Mouse (Mus musculus) heart, adult 18-20 months (tissue): ENCODE results near the gene Gm44502. TPM values are rescaled to one million over a fixed set of nuclear protein-coding genes. Genes with fewer than 3 reads are reported as not detected.
A peak's percentile ranks its signal among the peaks of the same experiment; 100 is the strongest.

Experiments used
- DNase-seq, 2 experiments: peaks; one replicate each; pipeline ENCODE4 v3.0.0; 2021 to 2022; ENCODE audit warnings: mixed read lengths in 1 of 2
- total RNA-seq, 2 experiments: library from RNA; stranded (reverse); gene quantifications; 2 replicates each; pipeline ENCODE4 v1.2.3; 2021

The Gm44502 gene
- total RNA-seq, 2 experiments from 2014 or later = 4.6 to 5.0 TPM

DNA sequence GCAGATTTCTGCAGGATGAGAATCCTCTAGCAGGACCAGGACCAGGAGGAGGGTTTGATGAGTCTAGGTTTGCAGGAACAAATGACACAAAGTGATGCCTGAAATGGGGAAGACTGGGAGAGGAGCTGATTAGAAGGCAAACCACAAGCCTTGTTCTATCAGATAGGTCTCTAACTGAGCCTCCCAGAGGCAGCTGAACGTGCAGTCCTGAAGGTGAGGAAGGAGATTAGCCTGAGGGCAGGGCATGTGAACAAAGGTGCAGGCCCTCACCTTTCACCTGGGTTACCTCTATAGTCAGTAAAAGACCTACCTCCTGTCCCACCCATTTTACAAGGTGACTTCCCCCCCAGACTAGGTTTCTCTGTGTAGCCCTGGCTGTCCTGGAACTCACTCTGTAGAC is 29.8 kb downstream of the Gm44502 start:
- DNase-seq = no peak

DNA sequence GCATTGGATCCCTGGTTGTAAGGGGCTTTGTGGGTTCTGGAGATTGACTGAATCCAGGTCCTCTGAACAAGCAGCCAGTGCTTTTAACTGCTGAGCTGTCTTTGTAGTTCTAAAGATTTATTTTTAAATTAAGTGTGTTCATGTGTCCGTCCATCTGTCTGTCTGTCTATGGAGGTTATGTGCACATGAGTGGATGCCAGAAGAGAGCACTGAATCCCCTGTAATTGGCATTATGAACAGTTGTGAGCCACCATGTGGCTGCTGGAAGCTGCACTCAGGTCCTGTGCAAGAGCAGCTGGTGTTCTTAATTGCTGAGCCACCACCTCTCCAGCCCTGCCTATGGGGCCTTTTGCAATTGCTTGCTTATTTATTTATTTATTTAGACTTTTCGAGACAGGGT is 31.4 kb downstream of the Gm44502 start:
- DNase-seq = no peak

DNA sequence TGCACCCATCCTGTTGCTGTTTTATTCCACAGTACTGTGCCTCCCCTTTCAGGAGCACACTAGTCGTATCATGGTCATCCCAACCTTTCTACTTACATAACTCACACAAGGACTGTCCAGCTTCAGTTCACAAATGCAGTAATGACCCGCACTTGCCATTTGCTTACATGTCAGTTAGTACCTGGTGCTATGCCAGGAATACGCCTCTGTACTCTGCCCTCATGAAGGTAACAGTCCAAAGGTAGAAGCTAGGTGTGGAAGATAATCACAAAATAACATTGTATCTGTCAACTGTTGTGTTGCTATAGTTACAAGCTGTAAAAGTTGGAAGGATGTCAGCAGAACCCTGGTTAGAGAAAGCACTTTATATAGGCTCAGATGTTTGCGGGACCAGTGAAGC is 32.6 kb downstream of the Gm44502 start:
- DNase-seq = no peak

DNA sequence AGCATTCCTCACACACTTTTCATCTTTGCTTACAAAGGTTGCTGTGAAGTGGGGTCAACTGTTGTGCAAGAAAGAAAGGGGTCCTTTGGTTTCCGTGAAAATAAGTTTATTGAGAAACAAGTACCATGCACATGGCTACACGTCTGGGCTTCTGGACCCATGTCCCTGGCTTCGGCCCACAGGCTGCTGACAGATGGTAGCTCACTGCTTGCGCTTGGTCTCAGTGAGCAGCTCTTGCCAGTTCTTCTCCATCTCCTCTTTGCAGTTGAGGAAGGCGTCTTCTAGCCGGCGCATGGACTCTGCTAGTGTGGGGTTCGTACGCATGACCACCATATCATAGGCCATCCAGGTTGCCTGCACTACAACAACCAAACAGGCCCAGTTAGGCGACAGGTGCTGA is 39.4 kb downstream of the Gm44502 start:
- no peak for DNase-seq

DNA sequence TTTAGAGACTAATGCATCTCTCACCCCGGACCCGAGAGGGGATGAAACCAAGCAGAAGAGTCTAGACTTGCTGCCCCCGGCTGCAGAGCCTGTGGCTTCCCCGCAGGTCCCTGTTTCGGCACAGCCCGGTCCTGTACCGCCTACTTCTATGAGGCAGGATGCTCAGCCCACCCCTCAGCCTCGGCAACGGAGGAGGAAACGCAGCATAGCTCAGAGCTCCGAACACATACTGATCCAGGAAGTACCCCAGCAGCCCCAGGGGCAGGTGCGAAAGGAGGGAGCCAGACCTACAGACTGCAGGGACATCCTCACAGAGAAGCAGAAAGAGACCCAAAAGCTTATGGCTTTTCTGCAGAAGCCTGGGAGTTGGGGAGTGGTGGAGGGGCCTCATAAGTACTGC is 42.4 kb downstream of the Gm44502 start:
- no peak for DNase-seq

DNA sequence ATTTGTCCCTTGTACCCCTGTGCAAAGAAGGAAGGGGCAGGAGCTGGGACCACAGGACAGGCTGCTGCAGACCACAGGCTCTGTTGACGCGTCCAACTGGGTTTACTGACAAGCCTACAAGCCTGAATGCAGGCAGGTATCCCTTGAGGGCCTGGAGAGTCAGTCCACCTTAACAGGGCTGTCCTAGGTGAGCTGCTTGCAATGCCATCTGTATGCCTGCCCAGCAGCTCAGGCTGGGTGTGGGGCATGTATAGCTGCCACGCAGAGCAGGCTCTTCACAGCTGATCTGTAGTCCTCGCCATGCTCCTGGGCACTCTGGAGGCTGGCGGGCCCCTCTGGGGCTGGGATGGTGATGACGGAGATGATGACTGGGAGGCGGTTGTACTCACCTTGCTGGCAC is 44.9 kb downstream of the Gm44502 start, which contains the start of gene Klhdc7b:
Gene Klhdc7b (plus strand): TSS at position 301 of the 400 bp plus-strand sequence.
- no peak for DNase-seq

DNA sequence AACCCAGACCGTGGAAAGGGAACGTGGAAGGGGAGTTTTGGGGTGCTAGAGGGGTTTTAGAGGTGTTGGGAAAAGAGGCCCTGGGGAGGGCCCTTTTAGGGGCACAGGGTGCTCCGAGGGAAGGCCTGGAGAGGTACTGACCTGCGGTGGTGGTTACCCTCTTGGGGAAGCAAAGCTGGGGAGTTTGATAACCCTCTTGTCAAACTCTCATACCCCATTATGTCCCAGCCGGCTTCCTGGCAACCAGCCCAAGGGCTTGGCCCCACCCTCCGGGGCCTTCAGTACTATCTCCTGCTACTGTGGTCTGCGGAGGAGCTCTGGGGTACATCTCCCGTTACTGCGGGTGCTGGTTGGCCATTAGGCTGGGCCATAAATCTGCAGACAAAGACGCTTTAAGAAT is 50.1 kb downstream of the Gm44502 start:
- no peak for DNase-seq

DNA sequence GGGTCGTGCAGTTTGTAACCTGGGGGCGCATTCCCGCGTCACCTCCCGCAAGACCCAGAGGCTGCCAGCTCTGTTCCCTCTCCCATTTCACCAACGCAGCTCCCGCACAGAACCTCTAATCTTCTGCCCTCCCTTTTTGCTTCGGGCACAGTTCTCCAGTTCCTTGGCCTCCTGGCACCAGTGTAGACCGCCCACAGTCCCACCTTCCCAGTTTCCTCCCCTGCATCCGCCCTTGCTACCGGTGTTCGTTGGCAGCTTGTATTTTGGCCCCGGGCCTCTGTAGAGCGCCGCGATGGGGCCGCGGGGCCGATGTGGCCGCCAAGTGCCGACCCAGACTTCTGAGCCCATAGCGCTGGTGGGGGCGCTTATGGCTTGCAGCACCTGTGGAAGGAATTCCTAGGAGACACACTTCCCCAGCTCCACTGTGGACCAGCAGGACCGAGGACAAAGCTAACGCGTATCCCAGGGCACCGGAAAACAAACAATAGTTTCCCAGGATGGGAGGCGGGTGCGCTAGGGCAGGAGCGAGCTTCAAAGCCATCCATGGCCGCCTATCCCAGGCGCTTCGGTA is 50.6 kb downstream of the Gm44502 start, which contains the start of gene Odf3b:
Gene Odf3b (minus strand): TSS at position 452 of the 571 bp plus-strand sequence.
- peak; percentile 72 to 74 for DNase-seq

DNA sequence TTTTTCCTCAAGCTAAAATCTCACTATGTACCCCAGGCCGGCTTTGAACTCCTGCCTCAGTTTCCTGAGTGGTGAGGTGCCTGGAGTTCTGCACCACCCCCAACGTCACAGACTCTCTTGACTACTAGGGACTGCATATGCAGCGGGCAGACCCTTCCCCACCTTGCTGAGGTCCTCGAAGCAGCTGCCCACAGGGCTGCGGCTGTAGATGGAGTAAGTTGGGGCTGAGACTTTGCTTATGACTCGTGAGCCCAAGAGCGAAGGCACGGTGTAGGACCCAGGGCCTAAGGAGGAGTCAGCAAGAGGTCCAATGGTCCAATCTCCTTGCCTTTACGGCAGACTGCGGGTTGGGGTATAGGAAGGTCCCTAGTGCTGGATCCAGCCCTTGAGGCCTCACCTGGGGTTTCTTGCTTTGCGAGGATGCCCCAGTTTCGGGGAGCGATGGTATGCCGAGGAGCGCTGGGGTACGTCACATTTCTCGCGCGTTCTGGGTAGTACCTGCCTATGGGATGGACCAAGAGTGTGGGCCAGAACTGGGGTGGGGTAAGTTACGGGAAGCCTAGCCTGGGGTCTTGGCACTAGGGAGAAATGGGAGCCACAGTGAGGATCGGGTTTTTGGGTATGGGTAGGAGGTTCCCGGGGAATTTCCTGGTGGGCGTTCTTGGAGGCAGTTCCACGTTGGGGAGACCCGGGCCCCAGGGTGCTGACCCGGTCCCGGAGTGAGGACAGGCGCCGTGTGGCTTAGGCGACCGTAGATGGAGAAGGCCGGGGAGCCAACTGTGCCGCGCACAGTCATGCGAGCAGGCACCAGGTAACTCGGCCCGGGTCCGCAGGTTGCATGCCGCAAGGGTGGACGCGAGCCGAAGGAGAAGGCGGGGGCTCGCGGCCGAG is 51.3 kb downstream of the Gm44502 start:
- DNase-seq = no peak

DNA sequence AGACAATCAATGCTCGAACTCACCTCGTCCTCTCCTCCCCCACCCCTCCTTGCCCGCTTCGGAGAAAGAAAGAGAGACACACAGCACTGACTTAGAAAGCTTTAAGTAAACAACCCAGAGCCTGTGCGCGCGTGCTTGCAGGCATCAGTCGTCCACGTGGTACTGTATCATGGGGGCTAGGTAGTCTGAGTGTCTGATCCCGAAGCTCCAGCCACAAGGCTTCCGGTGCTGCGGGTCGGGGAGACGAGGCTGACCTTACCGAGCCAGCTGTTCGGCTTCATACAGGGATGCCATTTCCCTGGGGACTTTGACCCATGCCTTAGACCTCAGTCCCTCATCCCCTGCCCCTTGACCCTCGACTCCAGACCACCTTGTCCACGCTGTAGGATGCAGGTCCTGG is 52.1 kb downstream of the Gm44502 start:
- DNase-seq = no peak

DNA sequence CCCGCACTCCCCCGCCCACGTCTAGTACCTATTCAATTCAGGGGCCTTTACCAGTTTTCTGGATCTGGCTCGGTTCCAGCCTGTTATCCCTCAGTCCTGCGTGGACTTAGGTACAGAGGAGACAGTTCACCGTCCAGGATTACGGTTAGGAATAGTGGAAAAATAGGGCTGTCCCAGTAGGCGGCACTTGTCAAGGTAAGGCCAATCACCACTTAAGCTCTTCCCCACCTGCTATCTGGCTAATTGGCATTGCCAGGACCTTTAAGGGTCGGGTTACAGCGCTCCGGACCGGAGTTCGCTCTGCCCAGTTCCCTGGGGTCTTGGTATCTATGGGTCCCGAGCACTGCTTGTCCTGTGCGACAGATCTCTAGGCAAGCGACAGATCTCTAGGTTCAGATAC is 52.5 kb downstream of the Gm44502 start, which contains the start of gene Tymp:
Gene Tymp (minus strand): TSS at position 83 of the 400 bp plus-strand sequence.
- DNase-seq = no peak

DNA sequence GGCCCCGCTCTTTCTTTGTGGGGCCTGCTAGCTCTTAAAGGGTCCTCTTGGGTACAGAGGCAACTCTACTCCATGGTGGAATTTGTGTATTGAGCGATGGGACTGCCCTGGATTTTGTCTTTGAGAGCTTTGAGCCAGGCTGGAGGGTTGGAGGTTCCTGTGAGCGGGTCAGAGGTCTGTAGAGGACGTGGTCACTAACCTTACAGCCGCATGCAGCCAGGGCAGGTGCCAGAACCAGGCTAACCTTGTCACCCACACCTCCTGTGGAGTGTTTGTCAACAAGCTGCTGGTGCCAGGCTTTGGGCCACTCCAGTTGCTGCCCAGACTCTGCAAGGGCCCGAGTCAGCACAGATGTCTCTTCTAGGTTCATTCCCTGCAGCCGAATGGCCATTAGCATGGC is 53.5 kb downstream of the Gm44502 start:
- no peak for DNase-seq

DNA sequence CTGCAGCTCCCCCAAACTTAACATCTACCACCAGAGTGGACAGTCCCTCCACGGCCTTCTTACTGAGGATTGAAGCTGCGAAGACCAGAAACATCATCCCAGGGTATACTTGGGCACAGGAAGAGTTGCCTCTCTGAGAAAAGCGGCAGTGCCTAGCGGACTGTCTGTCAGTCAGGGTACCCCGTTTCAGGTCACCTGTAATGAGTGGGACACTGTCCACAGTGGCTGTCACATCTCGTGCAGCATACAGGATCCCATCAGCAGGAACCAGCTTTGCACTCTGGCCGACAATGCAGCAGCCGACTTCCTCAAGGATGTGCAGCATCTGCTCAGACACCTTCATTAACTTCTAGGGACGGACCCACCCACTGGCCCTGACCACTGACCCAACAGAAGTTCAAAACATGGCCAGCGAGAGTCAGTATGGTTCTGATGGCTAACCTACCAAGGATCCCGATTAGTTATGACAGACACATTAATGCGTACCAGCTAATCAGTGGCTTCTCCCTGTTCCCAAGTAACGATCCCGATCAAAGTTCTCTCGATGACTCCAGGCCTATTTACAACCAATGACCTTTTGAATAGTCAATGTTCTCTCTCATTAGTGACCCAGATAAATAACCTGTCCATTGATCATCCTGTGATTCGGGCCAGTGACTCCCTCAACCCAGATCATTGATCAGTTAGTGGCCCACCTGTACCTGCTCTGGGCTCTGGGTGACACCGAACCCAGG is 54.5 kb downstream of the Gm44502 start:
- DNase-seq = no peak

DNA sequence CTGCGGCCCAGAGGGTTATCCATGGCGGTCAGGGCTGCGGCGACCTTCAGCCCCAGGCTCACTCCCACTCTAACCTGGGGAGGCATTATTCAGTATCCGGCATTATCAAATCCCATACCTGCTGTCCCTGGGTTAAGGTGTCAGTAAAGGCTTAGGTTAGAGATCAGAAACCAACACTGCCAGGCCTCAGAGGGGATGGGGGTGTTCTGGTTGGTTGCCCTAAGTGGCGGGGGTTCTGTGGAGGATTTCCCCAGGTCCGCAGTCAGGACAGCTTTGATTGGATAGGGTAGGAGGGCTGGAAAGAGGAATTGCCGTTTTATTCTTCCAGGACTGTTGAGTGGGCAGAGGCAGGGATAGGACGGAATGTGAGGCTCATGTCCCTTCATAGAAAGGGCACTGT is 55.2 kb downstream of the Gm44502 start:
- no peak for DNase-seq

DNA sequence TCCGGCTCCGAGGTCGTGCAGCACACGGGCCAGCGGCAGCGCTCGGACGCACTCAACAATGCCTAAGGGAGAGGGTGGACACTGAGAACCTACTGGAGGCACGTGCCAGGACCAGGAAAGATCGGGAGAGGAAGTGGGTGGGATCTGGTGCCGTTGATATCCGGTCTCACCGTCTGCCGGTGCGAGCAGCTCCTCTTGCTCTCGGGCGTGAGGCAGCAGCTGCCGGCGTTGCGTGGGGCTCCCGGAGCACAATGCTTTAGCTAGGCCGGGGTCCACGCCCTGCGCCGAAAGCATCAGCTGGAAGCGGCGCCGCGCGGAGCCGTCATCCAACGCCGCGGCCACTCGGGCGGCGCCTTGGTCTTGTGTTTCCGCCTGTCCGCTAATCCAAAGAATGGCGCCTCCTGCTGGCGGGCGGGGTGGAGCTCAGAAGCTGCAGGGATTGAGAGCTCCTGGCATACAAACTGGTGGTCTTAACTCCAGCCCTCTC is 55.7 kb downstream of the Gm44502 start, which contains the start of gene Sco2:
Gene Sco2 (minus strand): TSS at position 85 of the 487 bp plus-strand sequence.
- DNase-seq = peak; percentile 92 to 97

DNA sequence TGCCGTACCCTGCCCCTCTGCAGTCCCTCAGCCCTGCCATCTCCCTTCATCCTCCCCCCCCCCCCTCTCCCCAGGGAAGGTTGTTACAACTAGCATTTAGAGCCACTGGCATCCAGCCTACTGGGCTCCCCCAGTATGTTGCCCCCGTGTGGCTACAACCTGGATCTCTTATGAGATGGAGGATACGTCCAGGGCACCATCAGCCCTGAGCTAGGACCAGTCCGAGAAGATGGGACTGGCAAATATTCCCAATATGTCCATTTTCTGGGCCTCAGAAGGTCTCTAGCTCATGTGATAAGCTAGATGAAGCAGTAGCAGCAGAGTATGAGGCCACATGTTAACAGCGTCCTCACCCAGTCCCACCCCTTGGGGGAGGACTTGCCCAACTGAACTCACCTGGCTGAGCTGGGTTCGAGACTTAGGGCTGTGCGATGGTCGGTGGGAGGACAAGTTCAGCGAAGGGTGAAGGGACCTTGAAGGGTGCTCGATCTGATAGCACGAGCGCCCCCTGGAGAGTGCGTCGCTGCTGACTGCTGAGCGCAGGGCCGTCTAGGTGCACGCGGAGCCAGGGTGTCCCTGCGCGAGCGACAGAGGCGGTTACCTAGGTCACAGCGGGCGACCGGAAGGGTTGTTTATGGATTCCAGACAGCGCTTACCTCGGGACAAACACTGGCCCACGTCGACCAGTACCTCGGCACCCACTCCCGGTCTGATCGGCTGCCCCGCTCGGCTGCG is 56.3 kb downstream of the Gm44502 start:
- peak; percentile 88 to 91 for DNase-seq

DNA sequence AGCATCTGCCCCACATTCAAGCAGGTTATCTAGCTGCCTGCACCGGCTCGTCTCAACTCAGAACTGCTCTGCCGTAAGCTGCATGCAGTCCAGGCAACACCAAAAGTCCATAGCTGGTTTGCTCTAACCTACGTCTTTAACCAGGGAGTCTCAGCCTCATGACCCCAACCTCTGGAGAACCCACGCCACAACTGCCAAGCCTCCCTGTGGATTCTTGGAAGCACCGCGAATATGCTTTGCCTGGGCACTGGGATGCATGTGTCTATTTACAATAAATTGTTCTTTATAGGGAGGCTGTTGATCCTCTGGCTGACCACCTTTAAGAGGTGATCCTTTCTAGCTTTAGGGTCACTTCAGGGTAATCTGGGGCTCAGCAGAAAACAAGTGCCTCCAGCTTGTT is 57.0 kb downstream of the Gm44502 start:
- DNase-seq = no peak

DNA sequence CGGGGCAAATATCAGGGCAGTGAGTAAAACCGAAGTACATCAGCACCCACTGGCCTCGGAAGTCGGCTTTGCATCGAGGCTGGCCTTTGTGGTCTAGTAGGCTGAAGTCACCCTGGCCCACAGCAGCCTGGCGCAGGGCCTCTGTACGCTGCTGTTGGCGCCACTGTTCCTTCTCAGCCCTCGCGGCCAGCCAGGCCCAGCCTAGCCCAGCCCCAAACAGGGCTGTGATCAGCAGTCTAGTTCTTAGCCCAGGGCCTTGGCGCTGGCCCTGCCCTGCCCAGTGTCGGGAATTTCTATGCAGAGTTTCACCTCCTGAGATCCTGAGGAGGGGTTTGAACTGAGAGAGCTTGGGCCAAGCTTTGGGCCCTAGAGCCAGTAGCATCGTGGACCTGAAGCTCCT is 57.4 kb downstream of the Gm44502 start:
- DNase-seq = no peak
